Mouse (Mus musculus) cerebellum, adult 11-12 months (tissue): ENCODE measurements around the gene Exoc2.

ENCODE experiments used
- DNase-seq: peaks from one replicate; pipeline ENCODE4 v3.0.0; 2022

The Exoc2 gene

DNA sequence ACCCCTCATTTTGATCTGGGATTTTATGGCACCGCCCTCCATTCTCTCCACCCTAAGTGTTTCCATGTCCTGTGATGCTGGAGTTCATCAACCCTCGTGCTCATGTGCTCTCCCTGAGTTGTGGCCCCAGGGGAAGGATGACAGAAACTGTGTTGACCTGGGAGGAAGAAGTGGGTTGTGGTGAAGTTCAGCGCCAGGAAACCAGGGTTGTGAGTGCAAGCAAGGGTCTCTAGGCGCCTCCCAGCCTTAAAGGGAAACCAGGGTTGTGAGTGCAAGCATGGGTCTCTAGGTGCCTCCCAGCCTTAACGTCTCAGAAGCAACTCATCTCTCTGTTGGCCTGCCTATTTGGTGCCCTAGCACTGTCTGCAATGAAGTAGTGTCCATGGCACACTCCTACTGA lies 160.4 kb downstream of the Exoc2 start:
- no peak for DNase-seq

DNA sequence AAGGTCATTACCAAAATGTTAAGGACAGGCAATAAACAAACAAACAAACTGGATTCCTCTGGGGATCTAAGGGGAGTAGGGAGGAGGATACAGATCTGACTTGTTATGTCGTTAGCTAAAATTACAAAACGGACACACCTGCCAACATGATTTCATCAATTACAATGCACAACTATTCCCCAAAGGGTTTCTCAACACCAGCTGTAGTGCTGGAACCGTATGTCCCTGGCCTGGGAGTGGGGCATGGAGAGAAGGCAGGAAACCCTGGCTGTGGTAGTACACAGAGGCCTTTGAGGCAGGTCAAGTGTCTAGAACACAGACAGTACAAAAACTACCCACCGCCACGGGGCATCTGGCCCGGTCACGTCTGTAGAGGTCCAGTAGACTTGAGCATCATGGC lies 164.7 kb downstream of the Exoc2 start:
- DNase-seq: no peak

- DNase-seq: no peak
These were observed 171.4 kb downstream of the Exoc2 start for GRCm38 (mm10) chr13:30802336-30802955.

- DNase-seq: no peak
These were observed 172.0 kb downstream of the Exoc2 start for GRCm38 (mm10) chr13:30801886-30802285.

DNA sequence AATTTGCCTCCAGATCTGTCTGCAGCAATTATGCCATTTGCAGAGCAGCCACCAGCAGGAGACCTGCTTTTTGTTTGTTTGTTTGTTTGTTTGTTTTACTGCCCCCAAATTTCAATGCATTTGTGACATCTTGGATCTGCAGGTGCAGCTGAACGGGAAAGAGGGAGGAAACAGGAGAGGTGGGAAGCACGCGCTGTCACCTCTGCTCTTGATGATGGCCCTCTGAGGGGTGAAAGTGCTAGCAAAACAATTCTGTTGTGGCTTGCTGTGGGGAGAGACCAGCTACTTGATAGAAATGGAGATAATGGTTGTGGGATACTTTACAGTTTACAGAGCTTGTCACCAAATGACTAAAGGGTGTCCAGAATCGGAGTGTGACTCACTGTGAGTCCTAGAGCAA lies 177.9 kb downstream of the Exoc2 start:
- no peak for DNase-seq

- DNase-seq: no peak
These were observed 180.3 kb downstream of the Exoc2 start for GRCm38 (mm10) chr13:30793616-30794015.

- no peak for DNase-seq
These were observed 180.7 kb downstream of the Exoc2 start for GRCm38 (mm10) chr13:30793196-30793595.

DNA sequence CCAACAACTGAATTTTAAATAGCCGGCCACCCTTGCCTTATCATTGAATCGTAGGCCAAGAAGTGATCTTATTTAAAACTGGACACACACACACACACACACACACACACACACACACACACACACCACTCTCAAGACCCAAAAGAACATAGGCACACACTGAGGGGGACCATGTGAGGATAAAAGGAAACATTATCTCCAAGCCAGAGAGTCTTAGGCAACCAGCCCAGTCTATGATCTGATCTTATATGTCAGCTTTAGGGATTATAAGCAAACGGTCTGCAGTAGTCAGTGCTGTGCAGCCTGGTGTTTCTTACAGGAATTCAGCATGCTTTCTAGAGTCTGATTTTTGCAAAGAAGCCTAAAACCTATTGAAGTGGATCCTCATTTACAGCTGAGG lies 181.2 kb downstream of the Exoc2 start:
- no peak for DNase-seq

- DNase-seq: no peak
These were observed 181.6 kb downstream of the Exoc2 start for GRCm38 (mm10) chr13:30792308-30792707.

GRCm38 (mm10) chr13:30790016-30790415 lies 183.9 kb downstream of the Exoc2 start:
- no peak for DNase-seq

GRCm38 (mm10) chr13:30788421-30788820 lies 185.5 kb downstream of the Exoc2 start:
- DNase-seq: no peak

DNA sequence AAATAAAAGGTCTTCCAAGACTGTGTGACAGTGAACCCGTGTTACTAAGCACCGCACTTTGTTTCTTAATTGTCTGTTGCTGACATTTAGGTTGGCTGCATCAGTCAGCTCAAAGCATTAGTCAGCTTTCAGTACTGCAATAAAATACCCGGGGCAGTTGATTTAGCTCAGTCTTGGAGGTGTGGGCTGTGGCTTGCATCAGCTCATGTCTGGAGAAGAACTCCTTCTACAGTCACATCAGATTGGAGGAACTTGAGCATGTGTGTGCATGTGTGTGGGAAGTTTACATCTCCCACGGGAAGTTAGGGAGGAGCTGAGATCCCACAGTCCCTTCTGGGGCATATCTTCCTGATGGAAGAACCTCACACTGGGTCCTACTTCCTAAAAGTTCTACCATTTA lies 185.9 kb downstream of the Exoc2 start:
- no peak for DNase-seq

DNA sequence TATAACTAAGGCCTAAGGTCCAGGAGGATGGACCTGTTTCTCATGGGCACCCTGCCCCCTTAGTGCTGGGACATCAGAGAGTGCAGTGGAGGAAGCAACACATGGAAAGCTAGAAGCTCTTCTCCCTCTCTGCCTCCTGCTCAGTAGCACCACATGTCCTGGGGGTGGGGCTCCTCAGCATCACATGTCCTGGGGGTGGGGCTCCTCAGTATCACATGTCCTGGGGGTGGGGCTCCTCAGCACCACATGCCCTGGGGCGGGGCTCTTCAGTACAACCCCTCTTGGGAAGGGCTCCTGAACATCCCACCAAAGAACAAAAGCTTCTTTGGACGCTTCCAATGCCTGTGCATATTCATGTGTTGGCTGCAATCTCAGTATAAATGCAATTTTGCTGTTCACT lies 186.3 kb downstream of the Exoc2 start:
- no peak for DNase-seq

- DNase-seq: no peak
These were observed 186.9 kb downstream of the Exoc2 start for GRCm38 (mm10) chr13:30787036-30787320.

- no peak for DNase-seq
These were observed 187.5 kb downstream of the Exoc2 start for GRCm38 (mm10) chr13:30786235-30787035.

DNA sequence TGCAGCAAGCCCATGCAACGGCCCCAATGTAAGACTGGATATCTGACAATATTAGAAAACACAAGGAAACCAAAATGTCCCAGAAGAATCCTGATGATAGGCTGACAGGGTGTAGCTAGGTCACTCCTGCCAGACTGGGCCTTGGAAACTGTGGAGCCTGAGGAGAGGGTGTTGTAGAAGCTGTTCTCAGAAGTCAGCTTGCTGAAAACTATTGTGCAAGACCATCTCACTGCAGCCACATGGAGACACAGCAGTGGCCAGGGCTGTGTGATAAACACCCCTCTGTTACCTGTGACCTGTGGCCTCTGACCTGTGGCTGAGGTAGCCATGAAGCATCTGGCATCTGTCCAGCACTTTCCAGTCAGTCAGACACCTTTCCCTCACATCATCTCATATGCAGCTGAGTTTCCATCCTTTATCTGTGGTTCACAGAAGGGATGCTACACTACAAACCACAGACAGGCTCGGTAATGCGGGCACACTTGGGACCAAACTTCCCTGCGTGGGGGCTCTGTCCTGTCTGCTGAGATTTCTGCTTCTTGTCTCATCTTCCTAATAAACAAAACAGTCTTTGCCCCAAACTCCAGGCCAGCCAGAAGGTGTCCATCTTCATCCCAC lies 188.4 kb downstream of the Exoc2 start:
- DNase-seq: no peak

DNA sequence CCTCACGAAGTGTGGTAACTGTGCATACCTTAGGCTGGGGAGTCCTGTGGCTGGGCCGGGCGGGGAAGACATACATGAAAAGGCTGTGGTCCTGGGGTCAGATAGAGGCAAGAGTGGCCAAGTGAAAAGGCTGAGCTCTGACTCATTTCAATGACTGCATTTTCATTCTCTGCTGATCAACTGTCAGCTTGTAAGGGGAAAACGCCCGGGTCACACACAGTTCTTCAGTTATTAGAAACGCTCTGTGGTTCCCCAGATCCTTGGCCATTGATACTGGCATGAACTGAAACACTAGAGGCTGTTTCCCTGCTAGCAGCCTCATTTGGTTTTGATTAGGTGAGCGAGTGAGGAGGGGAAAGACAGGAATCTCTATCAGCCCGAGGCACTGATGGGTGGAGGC lies 191.5 kb downstream of the Exoc2 start:
- no peak for DNase-seq

DNA sequence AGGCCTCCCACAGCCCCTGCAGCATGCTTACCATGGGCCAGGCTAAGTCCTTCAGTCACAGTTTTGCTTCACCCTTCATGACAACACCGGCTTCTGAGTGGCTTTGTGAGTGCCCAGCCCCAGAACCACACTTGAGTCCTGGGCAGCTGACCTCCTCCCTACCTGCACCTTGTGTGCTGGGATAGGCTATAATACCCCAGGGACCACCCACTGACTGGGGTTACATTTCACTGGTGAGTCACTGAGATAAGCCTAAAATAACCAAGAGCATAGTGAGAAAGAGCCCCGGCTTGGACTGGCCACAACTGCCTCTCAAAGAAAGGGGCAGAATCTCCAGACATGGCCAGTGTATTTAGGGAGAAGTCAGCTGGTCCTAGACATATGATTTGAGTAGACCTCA lies 192.0 kb downstream of the Exoc2 start:
- DNase-seq: no peak

- no peak for DNase-seq
These were observed 196.2 kb downstream of the Exoc2 start for GRCm38 (mm10) chr13:30777678-30778179.

GRCm38 (mm10) chr13:30776021-30776420 lies 197.9 kb downstream of the Exoc2 start:
- no peak for DNase-seq

GRCm38 (mm10) chr13:30767477-30768127 lies 206.3 kb downstream of the Exoc2 start:
- no peak for DNase-seq

GRCm38 (mm10) chr13:30766636-30767476 lies 207.0 kb downstream of the Exoc2 start:
- DNase-seq: no peak

GRCm38 (mm10) chr13:30765906-30766305 lies 208.0 kb downstream of the Exoc2 start:
- no peak for DNase-seq
